Mouse (Mus musculus) natural killer cell, adult 2 months (primary cell): ENCODE measurements around the gene Syt16.

Experiments
- DNase-seq, 2 experiments: peaks; one replicate each; pipeline ENCODE4 v3.0.0; 2022; ENCODE audit warnings: low spot score in 2 of 2

Gene Syt16

DNA sequence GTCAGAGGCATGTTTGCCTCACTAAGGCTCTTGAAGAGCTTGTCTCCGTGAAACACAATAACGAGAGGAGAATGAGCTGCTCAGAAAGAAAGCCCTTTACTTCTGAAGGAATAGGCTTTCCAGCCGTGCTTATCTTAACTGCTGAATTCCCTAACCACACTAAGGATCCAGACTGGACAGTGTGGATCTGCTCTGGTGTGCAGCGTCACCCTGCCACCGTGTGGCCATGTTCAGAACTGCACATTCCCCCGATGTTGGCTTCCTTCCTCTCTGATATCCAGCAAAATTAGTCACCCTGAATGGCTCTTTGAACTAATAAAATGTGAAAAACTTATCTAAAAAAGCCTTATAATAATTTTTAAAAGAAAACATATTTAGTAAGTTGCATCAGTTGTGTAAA, 16.3 kb downstream of the Syt16 start:
- DNase-seq, result peak in 1 of 2 experiments; percentile 19

DNA sequence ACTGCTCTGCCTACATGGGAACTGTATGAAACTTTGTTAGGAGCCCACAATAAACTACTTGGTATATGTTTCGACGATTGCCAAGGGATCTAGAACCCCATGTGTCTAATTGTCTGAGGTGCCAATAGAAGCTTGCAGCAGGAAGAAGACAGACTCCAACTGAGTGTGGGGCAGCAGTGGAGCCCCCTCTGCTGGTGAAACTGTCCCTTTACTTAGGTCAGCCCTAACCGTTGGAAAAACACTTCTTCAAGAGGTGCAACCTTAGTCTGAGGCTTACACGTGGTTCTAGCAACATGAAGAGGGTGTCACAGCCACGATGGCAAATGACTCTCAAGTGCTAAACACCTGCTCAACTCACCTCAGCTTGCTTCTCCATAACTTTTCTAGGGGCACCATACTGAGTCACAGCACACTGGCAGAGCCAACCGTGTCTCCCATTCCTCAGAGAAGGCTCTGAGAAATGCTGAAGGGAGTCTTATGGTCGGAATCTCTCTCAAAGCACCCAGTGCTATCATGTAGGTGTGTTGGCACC, 17.3 kb downstream of the Syt16 start:
- peak; percentile 7 to 30 for DNase-seq

DNA sequence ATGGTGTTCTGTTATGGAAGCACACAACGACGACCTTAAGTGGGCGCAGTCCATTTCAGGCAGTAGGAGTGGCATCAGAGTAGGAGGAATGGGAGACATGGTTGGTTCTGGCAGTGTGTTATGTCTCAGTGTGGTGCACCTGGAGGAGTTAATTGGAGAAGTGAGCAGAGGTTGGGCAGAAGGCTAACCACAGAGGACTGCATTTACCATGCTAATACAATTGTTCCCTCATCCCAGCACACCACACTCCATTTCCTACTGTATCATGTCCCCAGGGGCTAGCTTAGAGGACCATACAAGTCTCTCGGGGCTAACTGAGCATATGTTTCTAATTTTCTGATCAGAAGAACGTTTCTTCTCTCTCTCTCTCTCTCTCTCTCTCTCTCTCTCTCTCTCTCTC, 18.0 kb downstream of the Syt16 start:
- DNase-seq, result no peak

DNA sequence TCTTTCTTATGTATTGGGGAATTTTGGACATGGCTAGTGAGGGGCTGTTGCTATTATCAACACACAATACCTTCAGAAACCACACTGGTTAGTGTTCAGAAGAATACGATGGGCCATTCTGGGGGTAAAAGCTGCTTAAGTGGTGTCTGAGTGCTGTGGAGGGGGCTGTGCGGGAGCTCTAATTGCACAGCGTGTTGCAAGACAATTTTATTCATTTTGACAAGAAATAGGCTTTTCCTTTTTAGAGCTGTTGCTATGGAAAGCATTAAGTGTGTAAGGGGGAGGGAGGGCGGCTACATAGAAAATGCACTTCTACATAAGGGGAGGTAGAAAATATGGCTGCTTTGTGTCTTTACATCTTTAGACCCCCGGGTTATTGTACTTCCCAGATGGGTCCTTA, 25.8 kb downstream of the Syt16 start:
- DNase-seq, result no peak

DNA sequence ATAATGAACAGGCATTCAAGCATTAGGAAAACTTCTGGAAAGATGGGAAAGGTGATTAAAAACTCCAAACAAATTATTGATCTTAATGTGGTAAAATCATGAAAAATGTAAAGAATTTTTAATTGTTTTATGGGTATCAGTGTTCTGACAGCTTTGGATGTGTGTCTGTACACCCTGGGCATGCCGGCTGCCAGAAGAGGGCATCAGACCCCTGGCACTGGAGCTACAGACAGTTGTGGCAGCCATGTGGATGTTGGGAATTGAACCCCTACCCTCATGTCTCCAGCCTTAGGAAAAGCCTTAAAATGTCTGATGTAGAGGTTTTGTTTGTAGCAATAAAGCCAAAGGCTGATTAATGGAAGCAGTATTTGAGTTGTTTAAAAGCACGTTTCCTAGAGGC, 27.5 kb downstream of the Syt16 start:
- no peak for DNase-seq

DNA sequence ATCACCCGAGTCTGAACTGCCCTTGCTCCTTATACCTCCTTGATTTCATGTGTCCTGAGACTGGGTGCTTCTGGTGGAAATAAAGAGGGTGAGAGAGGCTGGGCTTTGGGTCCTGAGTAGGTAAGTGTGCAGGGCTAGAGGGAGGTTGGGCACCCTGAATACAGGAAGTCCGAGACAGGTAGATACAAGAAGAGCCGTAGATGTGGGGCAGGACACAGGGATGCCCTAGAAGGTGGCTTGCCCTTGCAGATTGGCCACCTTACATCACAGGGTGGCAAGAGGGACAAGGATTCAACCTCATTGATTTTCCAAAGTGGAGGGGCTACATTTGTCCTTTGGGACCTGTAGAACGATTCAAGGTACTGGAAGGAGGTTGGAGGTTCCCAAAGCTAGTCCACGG, 45.8 kb downstream of the Syt16 start:
- DNase-seq, result no peak

DNA sequence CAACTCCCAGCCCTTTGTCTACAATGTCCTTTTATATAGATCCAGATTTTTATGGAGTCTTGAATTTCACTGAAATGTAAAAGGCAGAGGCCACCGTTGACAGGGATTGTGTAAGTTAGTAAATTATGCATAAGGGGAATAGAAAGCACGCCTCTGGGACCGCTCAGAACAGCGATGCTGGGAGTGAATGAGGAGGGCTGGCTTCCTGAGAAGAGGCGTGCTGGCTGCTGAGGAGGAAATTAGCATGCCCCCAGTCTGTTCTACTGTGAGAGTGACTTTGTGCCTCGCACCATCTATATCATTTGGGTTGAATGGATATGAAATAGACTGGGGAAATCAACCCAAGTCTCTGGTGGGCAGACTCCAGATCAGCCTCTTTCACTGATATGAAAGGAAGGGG, 46.3 kb downstream of the Syt16 start:
- no peak for DNase-seq

DNA sequence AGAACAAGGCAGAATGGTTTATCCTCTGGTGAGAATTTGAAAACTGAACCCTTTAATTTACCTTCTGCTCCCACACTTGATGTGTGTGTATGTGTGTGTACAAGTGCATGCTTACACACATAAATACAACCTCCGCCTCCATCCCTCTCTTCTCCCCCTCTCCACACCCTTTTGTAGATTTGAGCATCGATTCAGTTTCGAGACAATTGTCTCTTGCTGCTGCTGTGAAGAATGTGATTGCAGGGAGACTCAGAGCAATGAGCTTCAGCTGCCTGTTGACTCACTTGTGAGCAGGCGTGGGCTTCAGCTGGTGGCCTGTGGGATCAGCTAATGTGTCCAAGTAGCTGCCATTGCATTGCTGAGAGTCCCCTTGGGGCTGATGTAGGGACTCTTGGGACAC, 46.8 kb downstream of the Syt16 start:
- no peak for DNase-seq

DNA sequence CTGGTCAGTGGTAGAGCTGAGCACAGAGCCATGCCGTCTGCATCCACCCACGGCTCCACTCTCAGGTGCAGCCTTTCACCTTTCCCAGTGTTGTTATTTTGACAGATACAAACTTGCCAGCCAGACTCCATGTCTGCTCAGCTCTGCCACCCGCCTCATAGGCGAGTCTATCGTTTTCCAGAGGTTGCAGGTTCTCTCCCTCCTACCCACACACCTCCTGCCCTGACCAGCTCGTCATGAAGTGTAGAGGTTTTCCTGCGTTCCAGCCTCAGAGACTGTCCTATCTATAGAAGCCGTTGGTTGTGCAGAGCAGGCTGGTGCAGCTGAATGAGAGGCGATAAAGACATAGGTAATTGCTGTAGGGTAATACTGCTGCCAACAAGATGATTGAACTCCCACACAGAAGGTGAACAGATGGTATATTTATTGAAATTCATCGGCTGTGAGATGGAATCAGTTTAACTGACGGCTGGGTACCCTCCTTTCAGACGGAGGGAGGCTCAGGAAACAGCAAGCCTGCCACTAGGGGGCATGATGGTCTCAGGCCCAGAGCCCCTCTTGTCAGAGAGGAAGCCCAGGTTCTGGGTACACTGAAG, 58.0 kb downstream of the Syt16 start:
- DNase-seq, result no peak

DNA sequence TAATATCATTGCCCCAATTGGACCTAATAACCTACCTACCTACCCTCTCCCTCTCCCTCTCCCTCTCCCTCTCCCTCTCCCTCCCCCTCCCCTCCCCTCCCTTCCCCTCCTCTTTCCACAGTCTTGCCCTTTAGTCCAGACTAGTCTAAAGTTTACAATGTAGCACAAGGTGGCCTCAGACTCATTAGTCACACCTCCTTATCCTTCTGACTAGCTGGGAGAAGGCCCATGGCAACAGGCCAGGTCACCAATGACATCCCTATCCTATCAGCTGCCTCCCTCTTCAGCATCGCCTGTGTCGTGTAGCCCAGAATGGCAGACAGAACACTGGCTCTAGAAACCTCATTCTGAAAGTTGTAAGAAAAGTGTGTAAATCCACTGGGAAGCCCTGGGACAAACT, 58.7 kb downstream of the Syt16 start:
- no peak for DNase-seq

DNA sequence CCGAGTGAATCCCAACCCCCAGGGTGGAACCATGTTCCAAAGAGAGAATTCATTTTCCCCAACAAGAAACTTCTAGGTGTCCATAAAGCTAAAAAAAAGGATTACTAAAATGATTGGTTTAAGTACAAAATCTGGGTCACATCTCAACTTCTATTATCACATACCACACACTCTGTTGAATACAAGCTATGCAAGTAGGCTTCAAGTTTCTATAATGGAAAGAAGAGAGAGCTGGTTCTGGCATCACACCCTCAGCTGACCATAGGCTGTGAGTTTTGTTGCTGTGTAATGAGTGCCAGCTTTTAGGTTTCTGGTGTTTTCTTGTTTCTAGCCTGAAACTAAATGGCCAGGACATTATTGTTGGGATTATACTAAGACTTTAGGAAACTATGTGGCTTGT, 65.1 kb downstream of the Syt16 start:
- no peak for DNase-seq

DNA sequence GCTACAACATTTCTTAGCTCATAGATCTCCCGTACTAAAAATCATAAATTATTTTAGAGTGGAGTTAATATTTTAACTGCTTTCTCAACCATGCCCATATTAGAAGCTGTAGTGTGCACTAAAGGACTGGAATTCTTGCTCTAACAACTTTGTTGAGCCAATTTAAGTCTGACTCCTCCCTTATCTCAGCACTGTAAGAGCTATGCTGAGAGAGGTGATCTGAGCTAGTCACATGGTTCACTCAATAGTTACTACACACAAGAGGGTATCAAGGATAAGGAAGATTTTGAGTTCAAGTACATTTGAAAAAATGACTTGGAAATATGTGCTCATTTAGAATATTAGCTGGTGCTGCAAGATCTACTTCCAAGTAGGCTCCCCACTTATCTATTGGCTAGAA, 71.5 kb downstream of the Syt16 start:
- DNase-seq, result no peak

DNA sequence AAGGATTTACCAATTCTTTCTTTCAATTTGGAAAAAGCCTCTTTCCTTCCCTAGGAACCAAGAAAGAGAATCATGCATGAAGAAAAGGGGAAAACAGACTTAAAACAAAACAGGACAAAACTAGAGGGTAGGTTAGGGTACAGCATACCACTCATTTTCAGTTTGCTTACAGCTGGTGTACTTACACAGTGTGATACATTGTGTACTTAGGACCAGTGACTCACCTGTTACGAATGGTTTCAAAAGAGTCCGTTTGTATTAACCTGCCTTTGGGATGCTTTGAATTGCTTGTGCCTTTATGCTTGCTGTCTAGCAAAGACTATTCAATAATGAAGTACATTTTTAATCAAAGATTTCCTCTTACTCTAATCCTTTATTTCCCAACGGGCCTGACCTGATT, 78.1 kb downstream of the Syt16 start:
- no peak for DNase-seq

DNA sequence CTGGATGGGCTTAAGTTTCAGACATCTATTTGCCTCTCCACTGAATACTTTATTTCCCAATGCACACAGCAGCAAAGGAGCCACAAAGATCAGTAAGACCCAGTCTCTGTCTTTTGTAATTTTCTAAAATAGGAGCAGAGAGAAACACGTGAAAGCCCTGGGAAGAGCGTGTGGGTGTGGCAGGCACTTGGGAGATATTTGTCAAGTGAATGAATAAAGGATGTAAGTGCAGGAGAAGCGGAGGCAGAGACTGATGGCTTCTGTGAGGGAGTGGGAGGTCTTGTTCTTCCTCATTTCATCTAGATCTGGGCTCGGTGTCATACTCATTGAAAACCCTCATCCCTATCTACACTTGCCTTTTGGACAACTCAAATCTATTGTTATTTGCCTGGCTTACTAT, 78.6 kb downstream of the Syt16 start:
- no peak for DNase-seq

DNA sequence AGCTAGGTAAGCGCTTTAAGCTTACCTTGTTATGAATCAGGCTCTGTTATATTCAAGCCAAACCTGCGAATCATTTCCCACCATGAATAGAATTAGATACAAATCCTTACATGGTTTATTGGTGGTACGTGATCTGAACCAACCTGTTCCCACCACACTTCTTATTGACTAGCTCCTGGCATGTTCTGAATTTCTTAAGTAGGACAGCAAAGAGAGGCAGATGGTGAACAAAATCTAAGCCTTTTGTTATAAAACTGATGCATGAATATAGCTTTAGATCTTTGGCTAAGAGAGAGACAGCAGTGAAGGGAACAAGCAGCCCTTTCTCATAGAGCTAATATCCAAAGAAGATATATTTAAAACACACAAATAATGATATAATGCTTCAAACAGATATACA, 83.7 kb downstream of the Syt16 start:
- no peak for DNase-seq

DNA sequence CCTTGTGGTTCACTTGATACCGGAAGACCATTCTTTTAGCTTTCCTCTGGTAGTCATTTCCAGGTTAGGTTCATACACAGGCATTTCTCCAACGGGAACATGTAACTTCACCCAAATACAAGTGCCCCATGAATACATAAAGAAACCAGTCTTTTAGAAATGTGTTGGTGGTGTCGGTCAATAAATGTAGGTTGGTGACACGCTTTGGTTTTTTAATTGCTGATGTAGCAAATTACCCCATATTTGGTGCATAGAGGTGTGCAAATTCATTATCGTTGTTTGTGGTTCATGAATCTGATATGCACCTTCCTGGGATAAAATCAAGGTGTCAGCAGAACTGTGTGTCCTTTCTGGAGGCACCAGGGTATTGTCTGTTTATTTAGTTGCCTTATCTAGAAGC, 86.9 kb downstream of the Syt16 start:
- no peak for DNase-seq

DNA sequence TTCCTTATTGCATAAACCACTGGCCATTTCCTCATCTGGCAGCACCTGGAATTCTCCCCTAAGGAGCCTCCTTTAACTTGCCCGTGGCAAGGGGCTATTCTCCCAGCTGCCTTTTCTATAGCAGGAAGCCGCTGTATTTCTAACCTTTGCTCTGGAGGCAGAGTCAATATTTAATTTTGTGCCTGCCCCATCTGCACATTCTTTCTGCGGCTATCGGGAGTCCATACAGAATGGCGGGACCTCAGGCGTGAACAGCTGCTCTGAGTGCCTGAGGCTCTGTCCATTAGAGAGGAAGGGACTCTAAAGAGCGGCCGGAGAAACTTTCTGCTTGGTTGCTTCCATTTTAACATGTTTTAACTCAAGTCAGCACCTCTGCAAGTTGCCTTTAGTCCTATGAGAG, 89.6 kb downstream of the Syt16 start:
- DNase-seq, result no peak

DNA sequence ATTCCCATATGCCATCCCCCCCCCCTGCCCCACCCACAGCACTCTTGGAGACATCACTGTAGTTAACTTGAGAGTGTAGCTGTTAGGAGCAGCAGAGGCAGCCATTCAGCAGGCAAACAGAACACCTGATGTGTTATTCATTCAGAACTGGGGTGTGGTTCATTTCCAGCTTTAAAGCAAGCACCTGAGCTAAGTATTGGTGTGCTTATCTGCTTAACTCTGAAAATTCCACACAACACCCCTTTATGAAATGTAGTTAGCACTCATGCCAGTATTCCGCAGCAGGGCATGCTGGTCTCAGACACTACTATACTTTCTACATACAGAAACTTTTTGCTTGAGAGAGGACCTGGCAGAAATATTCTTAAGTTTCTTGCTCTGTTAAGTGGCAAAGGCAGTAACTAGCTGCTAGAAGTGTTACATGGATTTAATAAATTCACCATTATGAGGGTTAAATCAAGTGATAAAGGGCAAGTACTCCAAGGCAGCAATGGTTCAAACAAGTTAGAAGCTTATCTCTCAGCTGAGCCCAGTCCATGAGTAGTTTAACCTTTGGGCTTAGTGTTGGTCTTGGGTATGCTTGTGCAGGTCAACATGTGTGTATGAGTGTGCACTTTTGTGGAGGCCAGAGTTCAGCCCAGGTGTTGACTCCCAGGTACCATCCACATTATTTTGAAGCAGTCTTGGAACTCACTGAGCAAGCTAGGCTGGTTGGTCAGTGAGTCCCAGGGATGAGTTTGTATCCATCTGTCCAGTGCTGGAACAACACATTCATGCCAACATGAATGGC, 92.1 kb downstream of the Syt16 start:
- no peak for DNase-seq

DNA sequence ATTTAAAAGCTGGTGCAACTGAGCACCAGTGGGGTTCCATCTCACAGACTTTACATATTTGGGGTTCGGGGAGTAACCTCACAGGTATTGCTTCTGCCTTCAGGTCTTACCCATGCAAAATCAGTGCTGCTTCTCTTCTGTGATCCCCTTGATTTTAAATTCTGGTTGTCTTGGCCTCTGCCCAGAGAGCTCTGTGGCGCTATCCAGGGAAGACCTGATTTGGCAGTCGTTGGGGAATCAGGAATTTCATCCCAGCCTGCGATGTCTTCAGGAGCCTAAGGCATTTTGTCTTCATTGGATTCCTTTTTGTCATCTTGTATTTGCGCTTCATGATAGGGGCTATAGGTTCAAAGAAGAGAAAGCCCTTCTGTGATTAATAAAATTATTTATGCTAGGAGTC, 95.1 kb downstream of the Syt16 start:
- DNase-seq, result no peak

DNA sequence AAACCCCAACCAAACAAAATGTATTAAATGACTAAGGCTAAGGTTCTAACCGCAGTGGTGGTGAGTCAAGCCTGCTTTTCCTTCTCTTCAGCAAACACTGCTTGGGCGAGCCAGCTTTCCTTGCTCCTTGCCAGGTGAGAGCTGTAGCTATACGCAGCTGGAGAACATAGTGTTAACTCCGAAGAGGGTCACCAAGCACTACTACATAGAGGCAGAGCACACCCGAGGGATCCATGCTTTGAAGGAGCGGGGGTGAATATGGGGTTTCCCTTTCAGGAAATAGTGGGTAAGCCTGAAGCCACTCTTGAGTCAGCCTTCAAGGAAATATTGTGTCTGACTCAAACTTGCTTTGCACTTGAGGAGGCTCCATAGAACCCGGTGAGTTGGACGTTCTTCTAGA, 95.6 kb downstream of the Syt16 start:
- DNase-seq, result no peak

DNA sequence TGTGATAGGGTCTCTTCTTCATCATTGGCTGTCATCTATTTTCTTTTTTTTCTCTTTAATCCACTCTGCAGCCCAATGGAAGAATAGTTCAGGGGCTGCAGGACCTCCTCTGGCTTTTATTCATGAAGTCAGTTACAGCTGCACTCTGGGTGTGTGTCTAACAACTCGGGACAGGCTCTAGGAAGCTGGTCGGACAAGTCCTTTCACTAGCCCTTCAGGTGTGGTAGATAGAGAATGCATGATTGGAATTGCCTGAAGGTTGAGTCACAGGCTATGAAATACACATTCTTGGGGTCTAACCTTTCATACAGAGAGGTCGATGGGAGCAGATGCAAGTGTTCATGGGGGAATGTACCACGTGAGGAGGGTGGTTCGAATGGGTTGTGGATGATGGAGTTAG, 97.2 kb downstream of the Syt16 start:
- DNase-seq, result no peak

DNA sequence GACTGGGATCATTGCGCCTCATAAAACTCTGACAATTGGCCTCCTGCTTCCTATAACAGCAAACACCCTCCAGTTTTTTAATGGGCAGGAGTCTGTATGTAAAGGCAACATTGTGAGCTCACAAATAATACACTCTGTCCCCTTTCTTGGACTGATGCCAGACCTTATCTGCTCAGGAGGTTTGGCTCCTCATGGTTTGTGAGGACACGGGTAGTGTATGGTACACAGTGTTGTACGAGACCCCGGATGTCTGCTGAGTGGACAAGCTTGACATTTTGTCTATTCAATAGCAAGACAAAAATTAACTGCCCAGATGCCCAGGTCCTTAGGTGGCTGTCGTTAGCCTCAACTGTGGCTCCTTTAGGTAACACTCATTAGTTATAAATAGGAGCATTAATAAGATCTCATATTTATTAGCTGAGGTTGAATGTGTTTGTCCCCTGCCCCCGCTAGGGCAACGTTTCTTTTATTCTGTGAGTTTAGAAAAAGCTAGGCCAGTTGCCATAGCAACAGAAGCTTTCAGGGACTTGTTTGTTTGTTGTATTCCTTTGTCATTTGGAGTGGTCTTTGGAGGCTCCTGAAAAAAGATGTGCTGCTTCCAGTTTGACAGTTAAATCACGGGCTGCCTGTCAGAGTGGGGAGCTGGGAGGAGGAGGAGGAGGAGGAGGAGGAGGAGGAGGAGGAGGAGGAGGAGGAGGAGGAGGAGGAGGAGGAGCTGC, 101.3 kb downstream of the Syt16 start:
- no peak for DNase-seq
